Mouse (Mus musculus) G1E (cell line): ENCODE results near the gene Pars2. TPM values are rescaled to one million over a fixed set of nuclear protein-coding genes. Genes with fewer than 3 reads are reported as not detected.
A peak's percentile ranks its signal among the peaks of the same experiment; 100 is the strongest.

ENCODE experiments used
- ATAC-seq: 2 replicates; pipeline ENCODE4 v1.8.0; 2016; ENCODE audit warnings: mild to moderate bottlenecking; ENCODE audit not compliant: insufficient number of reproducible peaks, poor library complexity, low FRiP score, severe bottlenecking; ENCODE audit errors: extremely low read depth
- DNase-seq: peaks from one replicate; pipeline ENCODE4 v3.0.0; 2012; ENCODE audit warnings: low spot score
- H3K27me3 ChIP-seq: 2 replicates; pipeline ENCODE4 v1.6.1; 2012; ENCODE audit warnings: mild to moderate bottlenecking, low read length, inconsistent platforms; ENCODE audit not compliant: insufficient read depth
- H3K36me3 ChIP-seq: replicated peaks from 2 replicates; pipeline ENCODE3; 2012; ENCODE audit warnings: mild to moderate bottlenecking, inconsistent platforms
- H3K4me1 ChIP-seq: 2 replicates; pipeline ENCODE4 v1.6.1; 2012; ENCODE audit warnings: low read depth, low read length, inconsistent platforms, mixed read lengths; ENCODE audit not compliant: insufficient read depth
- H3K4me3 ChIP-seq: 2 replicates; pipeline ENCODE4 v1.5.1; 2012; ENCODE audit warnings: low read depth, mild to moderate bottlenecking, inconsistent platforms, low read length, moderate library complexity, mixed read lengths
- H3K9me3 ChIP-seq: replicated peaks from 2 replicates; pipeline ENCODE4 v1.6.1; 2012; ENCODE audit warnings: inconsistent platforms
- CTCF ChIP-seq: IDR thresholded peaks from 2 replicates; pipeline ENCODE4 v1.5.1; 2012; ENCODE audit warnings: low read depth, low read length, inconsistent platforms, mixed read lengths
- GATA1 ChIP-seq: IDR thresholded peaks from 2 replicates; pipeline ENCODE4 v1.6.1; 2012; ENCODE audit warnings: borderline replicate concordance, low read length, inconsistent platforms, mixed read lengths
- GATA2 ChIP-seq: IDR thresholded peaks from 2 replicates; pipeline ENCODE4 v1.6.1; 2012; ENCODE audit warnings: low read depth, low read length, inconsistent platforms, borderline replicate concordance
- POLR2AphosphoS5 ChIP-seq: IDR thresholded peaks from 2 replicates; pipeline ENCODE4 v1.6.1; 2012; ENCODE audit warnings: low read depth, low read length, inconsistent platforms; ENCODE audit not compliant: insufficient replicate concordance
- TAL1 ChIP-seq: conservative IDR thresholded peaks from 2 replicates; pipeline ENCODE4 v1.6.1; 2012; ENCODE audit warnings: low read depth, low read length, inconsistent platforms, mixed read lengths
- polyA plus RNA-seq: library from polyadenylated mRNA; stranded (reverse); fragments of >175 nt; gene quantifications from 2 replicates; pipeline ENCODE4 v1.2.3, GENCODE M21; 2012
- total RNA-seq, 2 experiments: library from RNA; stranded (forward) in 1 of 2; stranded (reverse) in 1 of 2; fragments of 200-1000 nt in 1 of 2; fragments of >200 nt in 1 of 2; fragmentation: Nextera tagmentation in 1 of 2; gene quantifications; 2 replicates each; pipeline ENCODE4 v1.2.3; 2014 to 2017

Pars2 gene
- total and polyA plus RNA-seq, 3 experiments: 4.5 to 12.7 (median 10.7) TPM

DNA sequence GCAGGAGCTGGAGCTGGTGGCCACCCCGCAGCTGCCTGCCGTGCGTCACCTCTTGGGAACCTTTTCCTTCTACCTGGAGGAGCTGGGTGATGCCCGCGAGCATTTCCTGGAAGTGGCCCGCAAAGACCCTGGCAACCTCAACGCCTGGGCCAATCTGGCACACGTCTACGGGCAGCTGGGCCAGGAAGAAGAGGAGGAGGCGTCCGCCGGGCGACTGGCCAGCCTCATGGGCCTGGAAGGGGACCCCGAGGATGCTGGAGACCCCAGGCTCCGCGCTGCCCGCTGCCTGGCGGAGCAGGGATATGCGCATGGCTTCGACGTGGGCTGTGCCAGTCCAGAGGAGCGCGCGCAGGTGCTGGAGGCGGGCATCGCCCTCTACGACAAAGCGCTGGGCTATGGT, 28.2 kb upstream of the Pars2 start:
- H3K4me1 ChIP-seq: peaks cover 2% of the 10 kb centered on the region; the same call in 1 of the 2 replicates
- ATAC-seq (no peak), DNase-seq (no peak)
- no peaks in the 10 kb centered on the region for H3K36me3 ChIP-seq
- no peak for TF ChIP-seq GATA1
- TF ChIP-seq POLR2AphosphoS5: no peak
- no peak for TF ChIP-seq GATA2
- no peak for TF ChIP-seq TAL1
- no peak for TF ChIP-seq CTCF
- H3K9me3 ChIP-seq: no peaks in the 10 kb centered on the region
- no peak overlapping the region for H3K4me3 ChIP-seq
- peaks cover 23% of the 10 kb centered on the region for H3K27me3 ChIP-seq

DNA sequence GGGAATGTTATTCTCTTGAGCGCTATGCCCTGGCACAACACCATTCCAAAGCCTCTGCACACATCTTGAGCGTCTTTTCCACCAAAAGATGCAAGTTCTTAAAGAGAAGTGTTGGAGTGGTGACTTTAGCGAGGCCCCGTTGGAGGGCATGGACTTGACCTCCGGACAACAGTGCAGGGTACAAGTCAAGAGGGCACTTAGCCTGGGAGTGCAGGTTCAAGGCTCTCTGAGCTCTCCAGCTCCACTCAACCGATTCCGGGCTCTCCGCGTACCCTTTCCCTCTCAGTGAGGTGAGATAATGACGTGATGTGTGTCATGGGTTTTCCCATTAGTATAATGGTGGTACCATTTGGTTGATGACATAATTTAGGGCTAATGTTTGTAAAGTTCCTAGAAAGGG, 26.6 kb upstream of the Pars2 start:
- H3K4me3 ChIP-seq: no peak overlapping the region

DNA sequence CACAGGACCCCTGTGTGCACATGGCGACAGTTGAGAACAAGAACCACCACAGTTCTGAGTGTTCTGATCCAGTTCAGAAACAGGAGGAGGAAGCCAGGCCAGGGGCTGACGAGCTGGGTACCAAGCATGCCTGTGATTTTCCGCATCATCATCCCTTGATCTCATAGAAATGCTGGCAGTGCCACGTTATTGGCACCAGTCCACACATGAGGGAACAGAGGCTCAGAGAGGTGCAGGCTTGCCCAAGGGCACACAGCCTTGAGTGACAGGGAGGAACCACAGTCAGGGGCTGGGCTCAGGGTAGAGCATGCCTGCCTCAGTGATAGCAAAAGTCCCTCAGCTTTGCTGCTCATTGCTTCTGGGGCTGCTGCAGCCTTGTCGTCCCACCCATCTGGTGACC, 23.1 kb upstream of the Pars2 start:
- no peaks in the 10 kb centered on the region for H3K36me3 ChIP-seq
- H3K27me3 ChIP-seq: peaks cover 28% of the 10 kb centered on the region
- H3K4me3 ChIP-seq: no peak overlapping the region
- ATAC-seq: no peak
- H3K4me1 ChIP-seq: no peaks in the 10 kb centered on the region
- no peaks in the 10 kb centered on the region for H3K9me3 ChIP-seq
- no peak for TF ChIP-seq GATA2
- no peak for DNase-seq

More for the DNA sequence above, 26.6 kb upstream of the Pars2 start:
- TF ChIP-seq GATA1 (no peak), CTCF (no peak), GATA2 (no peak), TAL1 (no peak), POLR2AphosphoS5 (no peak)
- DNase-seq: no peak
- peaks cover 26% of the 10 kb centered on the region for H3K27me3 ChIP-seq
- no peaks in the 10 kb centered on the region for H3K9me3 ChIP-seq
- no peak for ATAC-seq
- H3K36me3 ChIP-seq: no peaks in the 10 kb centered on the region
- H3K4me1 ChIP-seq: no peaks in the 10 kb centered on the region

DNA sequence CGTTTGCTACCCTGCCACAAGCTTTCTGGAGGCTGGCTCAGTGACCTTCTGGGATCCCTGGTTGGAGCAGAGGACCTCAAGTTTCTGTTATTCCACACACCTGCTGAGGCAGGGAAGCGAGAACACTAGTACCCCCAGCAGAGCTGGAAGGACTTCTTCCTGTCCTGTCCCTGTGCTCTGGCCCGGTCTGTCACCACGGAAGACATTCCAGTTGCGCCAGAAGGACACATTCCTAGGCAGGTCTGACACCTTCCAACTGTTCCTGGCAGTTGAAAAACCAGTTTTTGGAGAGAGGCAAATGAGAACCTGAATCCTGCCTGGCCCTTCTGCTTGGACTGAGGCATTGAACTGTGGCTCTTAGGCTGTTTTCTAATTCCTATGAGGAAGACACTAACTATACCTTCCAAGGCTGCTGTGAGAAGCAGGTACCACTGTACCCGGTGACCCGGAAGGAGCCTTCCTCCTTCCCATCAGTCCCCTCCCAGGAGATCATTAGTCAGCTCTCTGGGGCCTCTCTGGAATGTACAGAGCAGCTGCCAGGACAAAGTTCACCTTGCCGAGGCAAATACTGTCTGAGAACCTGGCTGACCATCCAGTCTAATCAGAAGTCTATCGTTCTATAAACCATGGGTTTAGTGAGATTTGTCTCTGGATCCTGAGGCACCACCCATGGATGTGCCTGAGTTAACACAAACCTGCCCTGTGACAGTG, 22.1 kb upstream of the Pars2 start:
- ATAC-seq (no peak), DNase-seq (no peak)
- TF ChIP-seq GATA1 (no peak), CTCF (no peak), GATA2 (no peak), TAL1 (no peak), POLR2AphosphoS5 (no peak)
- Histone ChIP-seq H3K4me1 (no peaks in the 10 kb centered on the region), H3K9me3 (no peaks in the 10 kb centered on the region), H3K4me3 (no peak overlapping the region), H3K27me3 (peaks cover 33% of the 10 kb centered on the region), H3K36me3 (no peaks in the 10 kb centered on the region)

DNA sequence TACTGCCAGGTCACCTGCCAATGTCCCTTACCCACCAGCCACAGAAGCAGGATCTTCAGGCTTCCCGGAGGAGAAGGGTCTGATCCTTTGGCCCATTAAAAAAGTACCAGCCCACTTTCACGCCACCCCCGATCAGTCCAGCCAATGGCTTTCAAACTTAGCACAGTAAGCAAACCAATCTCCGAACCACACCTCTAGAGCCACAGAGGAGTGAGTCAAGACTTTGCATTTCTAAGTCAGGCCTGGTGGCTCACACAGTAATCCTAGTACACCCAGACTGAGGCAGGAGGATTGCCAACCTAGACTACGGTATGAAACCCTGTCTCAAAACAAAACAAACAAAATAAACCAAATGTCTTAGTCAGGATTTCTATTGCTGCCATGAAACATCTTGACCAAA, 21.5 kb upstream of the Pars2 start:
- Histone ChIP-seq H3K9me3 (no peaks in the 10 kb centered on the region), H3K27me3 (peaks cover 34% of the 10 kb centered on the region), H3K4me3 (no peak overlapping the region), H3K4me1 (no peaks in the 10 kb centered on the region), H3K36me3 (no peaks in the 10 kb centered on the region)
- TF ChIP-seq TAL1 (no peak), CTCF (no peak), GATA2 (no peak), GATA1 (no peak), POLR2AphosphoS5 (no peak)
- ATAC-seq (no peak), DNase-seq (no peak)

DNA sequence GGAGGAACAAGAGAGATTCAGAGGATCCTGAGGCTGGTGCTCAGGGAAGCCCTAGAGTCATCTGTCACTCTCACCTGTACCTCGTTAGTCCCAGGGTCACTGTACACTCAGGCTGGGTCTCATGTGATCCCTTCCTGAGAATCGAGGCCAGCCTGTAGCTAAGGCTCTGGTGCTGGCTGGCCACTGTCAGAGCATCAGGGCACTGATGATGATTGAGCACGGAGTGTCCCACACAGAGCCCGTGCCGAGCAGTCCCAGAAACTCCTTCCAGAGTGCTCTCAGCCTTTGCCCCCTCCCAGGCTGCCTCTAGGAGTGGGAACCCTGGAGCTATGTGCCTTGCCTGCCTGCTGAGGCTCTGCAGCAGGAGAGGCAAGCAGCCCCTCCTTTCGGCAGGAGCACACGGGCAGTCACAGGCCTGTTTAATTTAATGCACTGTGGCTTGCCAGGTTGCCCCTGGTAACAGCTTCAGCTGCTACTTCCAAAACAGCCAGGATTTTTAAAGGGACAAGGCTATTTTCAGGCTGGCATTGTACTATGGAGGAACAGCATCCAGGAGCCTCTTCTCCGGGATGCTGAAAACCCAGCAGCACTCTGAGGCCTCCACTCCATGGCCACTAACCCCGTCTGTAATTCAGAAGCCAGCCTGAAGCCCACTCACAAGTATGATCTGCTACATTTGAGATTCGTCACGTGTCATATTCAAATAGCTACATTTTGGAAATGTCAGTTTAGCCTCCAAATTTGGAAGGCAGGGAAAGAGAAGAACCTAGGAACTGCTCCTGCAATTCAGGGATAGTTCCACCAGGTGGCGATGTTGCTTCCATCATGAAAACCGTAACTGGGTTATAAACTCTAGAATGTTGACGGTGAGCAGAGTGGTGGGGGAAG, 20.3 kb upstream of the Pars2 start:
- no peaks in the 10 kb centered on the region for H3K9me3 ChIP-seq
- TF ChIP-seq POLR2AphosphoS5: no peak
- TF ChIP-seq CTCF: peak; percentile 82
- no peak for TF ChIP-seq GATA1
- no peaks in the 10 kb centered on the region for H3K36me3 ChIP-seq
- ATAC-seq: no peak; the same call in 1 of the 2 replicates
- H3K27me3 ChIP-seq: peaks cover 39% of the 10 kb centered on the region
- peak; percentile 37 for DNase-seq
- no peaks in the 10 kb centered on the region for H3K4me1 ChIP-seq
- no peak overlapping the region for H3K4me3 ChIP-seq
